10 mouse cellular contexts compared by ENCODE assay signal in the genomic region with DNA sequence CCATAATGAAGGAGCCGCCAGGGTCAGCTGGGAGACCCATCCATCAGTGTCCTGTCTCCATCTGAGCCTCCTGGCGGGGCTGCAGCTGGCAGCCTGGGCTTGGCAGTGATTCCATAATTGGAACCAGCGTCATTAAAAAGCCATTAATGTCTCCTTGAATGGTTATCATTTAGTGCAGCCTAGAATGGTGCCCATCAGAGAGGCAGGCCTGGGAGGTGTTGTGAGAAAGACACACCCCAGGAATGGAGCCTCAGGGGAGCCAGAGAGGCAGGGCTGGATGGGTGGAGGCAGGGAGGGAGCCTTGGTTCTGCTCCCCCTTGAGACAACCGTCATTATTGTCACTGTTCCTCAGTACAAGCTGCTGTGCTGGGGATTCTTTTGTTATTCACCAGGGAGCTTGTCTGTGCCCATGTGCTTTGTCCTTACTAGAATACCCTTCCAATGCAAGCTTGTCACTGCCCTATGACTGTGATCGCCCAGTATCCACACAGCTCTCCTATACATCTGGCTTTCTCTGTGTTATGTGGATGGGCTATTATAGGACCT.
DNase-seq lines count a peak whose midpoint lies in the region; ATAC-seq lines count a peak whose summit lies in the region.
"Had no signal": no experiment of that assay in that cellular context is flagged by ENCODE, and none has a peak within 500 bp of the region (broad histone marks: within the 10 kb centered on the region; RNA-seq: fewer than 3 reads in every experiment).

No protein-coding gene starts in this region.

- H3K4me3 ChIP-seq in forebrain, embryonic 14.5 days (ENCODE audit: low read depth, low read length), result no peak overlapping the region
- H3K4me3 ChIP-seq in midbrain, embryonic 15.5 days, result no peak overlapping the region
- H3K4me3 ChIP-seq: lung, embryonic 15.5 days had no signal

- H3K9ac ChIP-seq in forebrain, embryonic 14.5 days (ENCODE audit: low read length), result peak overlapping the region; percentile 35; the same call in 1 of the 2 replicates
- H3K9ac ChIP-seq in midbrain, embryonic 15.5 days, result no peak overlapping the region
- H3K9ac ChIP-seq: lung, embryonic 15.5 days had no signal

- peak; percentile 45 for ATAC-seq in forebrain, embryonic 14.5 days
- no peak for ATAC-seq in midbrain, embryonic 15.5 days (replicated peaks)

- H3K4me1 ChIP-seq in forebrain, embryonic 14.5 days (ENCODE audit: control insufficient read depth, insufficient read depth, low read length), result peaks cover 32% of the 10 kb centered on the region
- H3K4me1 ChIP-seq in midbrain, embryonic 15.5 days, result peaks cover 42% of the 10 kb centered on the region

- peaks cover 3% of the 10 kb centered on the region; the same call in 1 of the 2 replicates for H3K27me3 ChIP-seq in forebrain, embryonic 14.5 days (replicated peaks; ENCODE audit: control insufficient read depth, insufficient read depth, low read length)
- H3K27me3 ChIP-seq in midbrain, embryonic 15.5 days (replicated peaks), result no peaks in the 10 kb centered on the region

- H3K36me3 ChIP-seq in forebrain, embryonic 14.5 days (ENCODE audit: control insufficient read depth, insufficient read depth, low read length), result no peaks in the 10 kb centered on the region
- H3K36me3 ChIP-seq in midbrain, embryonic 15.5 days (replicated peaks), result no peaks in the 10 kb centered on the region
- H3K36me3 ChIP-seq: lung, embryonic 15.5 days had no signal

- DNase-seq in gastrocnemius, adult 18-20 months (ENCODE audit: low spot score), result peak; percentile 42
- no peak for DNase-seq in gastrocnemius, postnatal 10 days
- DNase-seq in embryo, embryonic 10 days (ENCODE audit: low spot score), result peak; percentile 34
- peak; percentile 62 for DNase-seq in forebrain, embryonic 14.5 days (ENCODE audit: low spot score)
- no peak for DNase-seq in heart, adult 8-10 months (ENCODE audit: low spot score)
- no peak for DNase-seq in layer of hippocampus, postnatal 36 days
- DNase-seq in layer of hippocampus, adult 9-11 months, result no peak

- H3K27ac ChIP-seq in forebrain, embryonic 14.5 days (ENCODE audit: low read depth, low read length), result peak overlapping the region; percentile 76
- peak overlapping the region; percentile 31 for H3K27ac ChIP-seq in midbrain, embryonic 15.5 days
- H3K27ac ChIP-seq: kidney, postnatal 0 days; lung, embryonic 15.5 days had no signal

- no peak overlapping the region for H3K4me2 ChIP-seq in forebrain, embryonic 14.5 days (ENCODE audit: low read length)
- H3K4me2 ChIP-seq in midbrain, embryonic 15.5 days, result no peak overlapping the region
- H3K4me2 ChIP-seq: lung, embryonic 15.5 days had no signal

- WGBS in forebrain, embryonic 14.5 days, result 28% methylated on average over 5 of the region's 5 CpGs
- 27% methylated on average over 5 of the region's 5 CpGs for WGBS in midbrain, embryonic 15.5 days

- no peaks in the 10 kb centered on the region for H3K9me3 ChIP-seq in forebrain, embryonic 14.5 days (replicated peaks; ENCODE audit: control insufficient read depth, low read length)
- H3K9me3 ChIP-seq in midbrain, embryonic 15.5 days, result no peaks in the 10 kb centered on the region
- H3K9me3 ChIP-seq: lung, embryonic 15.5 days had no signal

Comparison
In these comparisons a context has a peak if more than half of its experiments do, and no peak if none do; other contexts are left out.
1. DNase-seq: peak in gastrocnemius, adult 18-20 months (single experiment), embryo, embryonic 10 days (single experiment) and forebrain, embryonic 14.5 days (single experiment); none in gastrocnemius, postnatal 10 days (single experiment), heart, adult 8-10 months (single experiment), layer of hippocampus, postnatal 36 days (0 of 2) and layer of hippocampus, adult 9-11 months (single experiment).